Mouse (Mus musculus) midbrain, embryonic 12.5 days (tissue): ENCODE results near the gene Slc25a30. TPM values are rescaled to one million over a fixed set of nuclear protein-coding genes. Genes with fewer than 3 reads are reported as not detected.

Experiments
- ATAC-seq: fragments of 200-750 bp; cut with Nextera tagmentation; 2 replicates; pipeline ENCODE4 v1.8.0; 2017; ENCODE audit warnings: low read depth, moderate TSS enrichment, moderate library complexity; ENCODE audit not compliant: low FRiP score
- H3K27ac ChIP-seq: fragments of 300-500 bp; sonication (generic); replicated peaks from 2 replicates; pipeline ENCODE4 v1.5.1; 2016; ENCODE audit warnings: mild to moderate bottlenecking
- H3K27me3 ChIP-seq: fragments of 300-500 bp; sonication (generic); 2 replicates; pipeline ENCODE4 v1.6.1; 2016; ENCODE audit warnings: mild to moderate bottlenecking
- H3K36me3 ChIP-seq: fragments of 300-500 bp; sonication (generic); 2 replicates; pipeline ENCODE4 v1.6.1; 2016
- H3K4me1 ChIP-seq: fragments of 300-500 bp; sonication (generic); 2 replicates; pipeline ENCODE4 v1.6.1; 2016
- H3K4me2 ChIP-seq: fragments of 300-500 bp; sonication (generic); replicated peaks from 2 replicates; pipeline ENCODE4 v1.6.1; 2016; ENCODE audit warnings: mild to moderate bottlenecking, moderate library complexity
- H3K4me3 ChIP-seq: fragments of 300-500 bp; sonication (generic); 2 replicates; pipeline ENCODE4 v1.5.1; 2016; ENCODE audit warnings: mild to moderate bottlenecking
- H3K9ac ChIP-seq: fragments of 300-500 bp; sonication (generic); replicated peaks from 2 replicates; pipeline ENCODE4 v1.6.1; 2016; ENCODE audit warnings: mild to moderate bottlenecking, moderate library complexity
- H3K9me3 ChIP-seq: fragments of 300-500 bp; sonication (generic); 2 replicates; pipeline ENCODE4 v1.6.1; 2016; ENCODE audit warnings: mild to moderate bottlenecking
- WGBS: fragments of 180-500 bp; shearing (Covaris S2); methylation state at CpG from one replicate; pipeline ENCODE4 v1.1.7; 2016; 5-methylcytosine and 5-hydroxymethylcytosine counted together
- polyA plus RNA-seq: library from polyadenylated mRNA; unstranded; fragments of >200 nt; fragmentation: Nextera tagmentation; extraction: Ambion mirVana; gene quantifications from 2 replicates; pipeline ENCODE4 v1.2.1, GENCODE M21; 2016

Slc25a30 gene
- polyA plus RNA-seq, 1 experiment from 2014 or later: 7.5 TPM

- 90% methylated on average over 2 of the region's 2 CpGs for WGBS
- ATAC-seq: no peak
- Histone ChIP-seq H3K4me1 (no peaks in the 10 kb centered on the region), H3K4me3 (no peak overlapping the region), H3K36me3 (peaks cover 69% of the 10 kb centered on the region), H3K9ac (no peak overlapping the region), H3K4me2 (no peak overlapping the region), H3K27me3 (no peaks in the 10 kb centered on the region), H3K9me3 (no peaks in the 10 kb centered on the region), H3K27ac (no peak overlapping the region)
Measured at GRCm38 (mm10) chr14:75731361-75731760, 55.5 kb downstream of the Slc25a30 start.

GRCm38 (mm10) chr14:75728111-75728510 lies 58.7 kb downstream of the Slc25a30 start:
- H3K4me2 ChIP-seq: no peak overlapping the region
- H3K27ac ChIP-seq: no peak overlapping the region
- ATAC-seq: no peak
- H3K27me3 ChIP-seq: no peaks in the 10 kb centered on the region
- H3K9ac ChIP-seq: no peak overlapping the region
- H3K4me3 ChIP-seq: no peak overlapping the region
- 94% methylated on average over 5 of the region's 5 CpGs for WGBS
- H3K9me3 ChIP-seq: no peaks in the 10 kb centered on the region
- no peaks in the 10 kb centered on the region for H3K4me1 ChIP-seq
- H3K36me3 ChIP-seq: peaks cover 66% of the 10 kb centered on the region

- Histone ChIP-seq H3K4me3 (no peak overlapping the region), H3K4me2 (no peak overlapping the region), H3K27me3 (no peaks in the 10 kb centered on the region), H3K9me3 (no peaks in the 10 kb centered on the region), H3K27ac (no peak overlapping the region), H3K4me1 (no peaks in the 10 kb centered on the region), H3K9ac (no peak overlapping the region), H3K36me3 (peaks cover 63% of the 10 kb centered on the region)
- ATAC-seq: no peak
- WGBS: 74% methylated on average over 4 of the region's 4 CpGs
Measured at GRCm38 (mm10) chr14:75727046-75727445, 59.8 kb downstream of the Slc25a30 start.

- WGBS: 97% methylated on average over 2 of the region's 2 CpGs
- ATAC-seq: no peak
Measured at GRCm38 (mm10) chr14:75722816-75723215, 64.0 kb downstream of the Slc25a30 start.

GRCm38 (mm10) chr14:75721977-75722563 lies 64.8 kb downstream of the Slc25a30 start:
- no peaks in the 10 kb centered on the region for H3K27me3 ChIP-seq
- no peaks in the 10 kb centered on the region for H3K9me3 ChIP-seq
- H3K4me3 ChIP-seq: no peak overlapping the region
- no peak overlapping the region for H3K27ac ChIP-seq
- 58% methylated on average over 12 of the region's 12 CpGs for WGBS
- H3K4me2 ChIP-seq: no peak overlapping the region
- peaks cover 66% of the 10 kb centered on the region for H3K36me3 ChIP-seq
- ATAC-seq: no peak
- H3K4me1 ChIP-seq: no peaks in the 10 kb centered on the region
- H3K9ac ChIP-seq: no peak overlapping the region

More at GRCm38 (mm10) chr14:75722816-75723215, 64.0 kb downstream of the Slc25a30 start:
- H3K36me3 ChIP-seq: peaks cover 68% of the 10 kb centered on the region
- H3K27ac ChIP-seq: no peak overlapping the region
- no peaks in the 10 kb centered on the region for H3K27me3 ChIP-seq
- no peak overlapping the region for H3K4me2 ChIP-seq
- H3K4me1 ChIP-seq: no peaks in the 10 kb centered on the region
- no peak overlapping the region for H3K4me3 ChIP-seq
- H3K9me3 ChIP-seq: no peaks in the 10 kb centered on the region
- H3K9ac ChIP-seq: no peak overlapping the region

- Histone ChIP-seq H3K27me3 (no peaks in the 10 kb centered on the region), H3K27ac (no peak overlapping the region), H3K4me3 (no peak overlapping the region), H3K4me2 (no peak overlapping the region), H3K9me3 (no peaks in the 10 kb centered on the region), H3K4me1 (no peaks in the 10 kb centered on the region), H3K36me3 (peaks cover 78% of the 10 kb centered on the region), H3K9ac (no peak overlapping the region)
- no peak for ATAC-seq
- WGBS: 90% methylated on average over 5 of the region's 5 CpGs
Measured at GRCm38 (mm10) chr14:75720121-75720520, 66.7 kb downstream of the Slc25a30 start.

GRCm38 (mm10) chr14:75716410-75716809 lies 70.4 kb downstream of the Slc25a30 start:
- no peaks in the 10 kb centered on the region for H3K27me3 ChIP-seq
- H3K9ac ChIP-seq: no peak overlapping the region
- 89% methylated on average over 4 of the region's 4 CpGs for WGBS
- H3K4me1 ChIP-seq: no peaks in the 10 kb centered on the region
- no peaks in the 10 kb centered on the region for H3K9me3 ChIP-seq
- H3K36me3 ChIP-seq: peaks cover 83% of the 10 kb centered on the region
- no peak overlapping the region for H3K4me3 ChIP-seq
- no peak overlapping the region for H3K4me2 ChIP-seq
- H3K27ac ChIP-seq: no peak overlapping the region
- ATAC-seq: no peak

GRCm38 (mm10) chr14:75713661-75714060 lies 73.2 kb downstream of the Slc25a30 start:
- 81% methylated on average over 4 of the region's 4 CpGs for WGBS
- H3K4me1 ChIP-seq: no peaks in the 10 kb centered on the region
- no peak overlapping the region for H3K4me3 ChIP-seq
- H3K9ac ChIP-seq: no peak overlapping the region
- no peak overlapping the region for H3K27ac ChIP-seq
- no peaks in the 10 kb centered on the region for H3K27me3 ChIP-seq
- H3K36me3 ChIP-seq: peaks cover 82% of the 10 kb centered on the region
- ATAC-seq: no peak
- no peaks in the 10 kb centered on the region for H3K9me3 ChIP-seq
- H3K4me2 ChIP-seq: no peak overlapping the region

- Histone ChIP-seq H3K4me3 (no peak overlapping the region), H3K27ac (no peak overlapping the region), H3K27me3 (no peaks in the 10 kb centered on the region), H3K4me1 (no peaks in the 10 kb centered on the region), H3K36me3 (peaks cover 73% of the 10 kb centered on the region), H3K4me2 (no peak overlapping the region), H3K9me3 (no peaks in the 10 kb centered on the region), H3K9ac (no peak overlapping the region)
- no peak for ATAC-seq
- WGBS: 87% methylated on average over 5 of the region's 5 CpGs
Measured at GRCm38 (mm10) chr14:75712687-75713086, 74.2 kb downstream of the Slc25a30 start.

- Histone ChIP-seq H3K4me3 (no peak overlapping the region), H3K27ac (no peak overlapping the region), H3K36me3 (peaks cover 73% of the 10 kb centered on the region), H3K4me2 (no peak overlapping the region), H3K9me3 (no peaks in the 10 kb centered on the region), H3K27me3 (no peaks in the 10 kb centered on the region), H3K4me1 (no peaks in the 10 kb centered on the region), H3K9ac (no peak overlapping the region)
- 94% methylated on average over 3 of the region's 3 CpGs for WGBS
- no peak for ATAC-seq
Measured at GRCm38 (mm10) chr14:75711731-75712130, 75.1 kb downstream of the Slc25a30 start.

Other genes with a start within 250 kb of the Slc25a30 start
- gene Spert, start 193.9 kb downstream of the Slc25a30 start, polyA plus RNA-seq: not detected in 2 replicates
- not detected in 2 replicates for gene Erich6b, start 144.8 kb downstream of the Slc25a30 start, polyA plus RNA-seq
- gene Cog3, start 32.5 kb downstream of the Slc25a30 start, polyA plus RNA-seq: 24.3 and 26.6 TPM in 2 replicates
- 921 and 956 TPM in 2 replicates for gene Tpt1, start 58.1 kb upstream of the Slc25a30 start, polyA plus RNA-seq
- gene Kctd4, start 168.0 kb upstream of the Slc25a30 start, polyA plus RNA-seq: 2.2 and 2.8 TPM in 2 replicates
- gene Gtf2f2, start 223.8 kb upstream of the Slc25a30 start, polyA plus RNA-seq: 47.3 and 48.9 TPM in 2 replicates